Mouse (Mus musculus): ENCODE results near the gene Git2.

DNA sequence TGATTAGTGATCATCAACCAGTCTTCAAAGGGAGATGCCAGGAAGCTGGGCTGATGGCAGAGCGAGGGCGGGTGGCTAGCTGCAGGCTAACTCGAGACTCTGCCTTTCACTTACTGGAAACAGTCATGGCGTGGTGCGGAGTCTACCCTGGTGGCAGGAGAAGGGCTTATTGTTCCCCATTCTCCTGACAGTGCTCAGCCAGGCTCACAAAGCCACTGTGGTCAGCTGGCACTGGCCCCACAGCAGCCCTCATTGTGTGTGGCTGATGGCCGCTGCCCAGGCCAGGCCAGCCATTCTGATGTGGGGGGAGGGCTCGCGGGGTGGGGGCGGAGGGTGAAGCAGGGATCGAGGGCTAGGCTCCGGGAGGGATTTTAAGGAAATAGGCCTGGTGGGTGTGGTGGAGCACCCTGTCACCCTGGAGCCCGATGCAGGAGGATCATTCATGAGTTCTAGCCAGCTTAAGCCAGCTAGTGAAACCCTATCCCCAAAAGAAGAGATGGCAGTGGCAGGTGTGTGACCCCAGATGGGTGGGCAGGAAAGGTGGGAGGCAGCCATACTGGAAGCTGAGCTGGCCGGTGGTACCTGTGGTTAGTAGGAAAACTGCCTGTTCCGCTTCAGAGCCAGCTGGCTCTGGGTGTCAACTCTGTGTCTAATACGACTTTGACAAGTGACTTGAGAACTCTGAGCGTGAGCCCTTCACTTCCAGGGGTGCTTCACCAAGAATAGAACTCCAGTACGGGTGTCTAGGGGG is 95.3 kb downstream of the Git2 start:
- TF ChIP-seq POLR2A (IDR thresholded peaks at IDR 0.05; ENCODE audit: low read depth, low read length) (no peak), CTCF (IDR thresholded peaks at IDR 0.05; ENCODE audit: extremely low read depth, insufficient read depth, insufficient read length, insufficient replicate concordance) (no peak)
